Mouse (Mus musculus) myocyte (in vitro differentiated cells): ENCODE data around the gene Actl7b.

ENCODE experiments used
- CEBPB ChIP-seq: IDR thresholded peaks from 2 replicates; pipeline ENCODE4 v1.6.1; 2011; ENCODE audit warnings: mild to moderate bottlenecking, moderate library complexity; ENCODE audit not compliant: poor library complexity, insufficient read depth, severe bottlenecking
- E2F4 ChIP-seq: IDR thresholded peaks from one replicate; pipeline ENCODE4 v1.6.1; 2011; ENCODE audit warnings: mild to moderate bottlenecking, control low read depth, moderate library complexity; ENCODE audit not compliant: insufficient read depth
- MYOD1 ChIP-seq, 3 experiments: IDR thresholded peaks; one replicate each; pipeline ENCODE4 v1.6.1; 2011; ENCODE audit warnings: control low read depth in 2 of 3, low read depth in 2 of 3, mild to moderate bottlenecking in 2 of 3, moderate library complexity in 1 of 3; ENCODE audit not compliant: insufficient read length in 2 of 3, control insufficient read depth in 1 of 3
- POLR2A ChIP-seq: IDR thresholded peaks from one replicate; pipeline ENCODE4 v1.6.1; 2011; ENCODE audit warnings: low read depth, mild to moderate bottlenecking, control low read depth, moderate library complexity; ENCODE audit not compliant: insufficient read length
- POLR2AphosphoS2 ChIP-seq: IDR thresholded peaks from one replicate; pipeline ENCODE4 v1.6.1; 2011; ENCODE audit warnings: low read depth, control low read depth; ENCODE audit not compliant: insufficient read length
- TCF12 ChIP-seq: IDR thresholded peaks from one replicate; pipeline ENCODE4 v1.6.1; 2011; ENCODE audit warnings: mild to moderate bottlenecking, control low read depth; ENCODE audit not compliant: poor library complexity, insufficient read depth, severe bottlenecking
- USF1 ChIP-seq: IDR thresholded peaks from one replicate; pipeline ENCODE4 v1.6.1; 2011; ENCODE audit warnings: low read depth, mild to moderate bottlenecking, control low read depth, moderate library complexity

DNA sequence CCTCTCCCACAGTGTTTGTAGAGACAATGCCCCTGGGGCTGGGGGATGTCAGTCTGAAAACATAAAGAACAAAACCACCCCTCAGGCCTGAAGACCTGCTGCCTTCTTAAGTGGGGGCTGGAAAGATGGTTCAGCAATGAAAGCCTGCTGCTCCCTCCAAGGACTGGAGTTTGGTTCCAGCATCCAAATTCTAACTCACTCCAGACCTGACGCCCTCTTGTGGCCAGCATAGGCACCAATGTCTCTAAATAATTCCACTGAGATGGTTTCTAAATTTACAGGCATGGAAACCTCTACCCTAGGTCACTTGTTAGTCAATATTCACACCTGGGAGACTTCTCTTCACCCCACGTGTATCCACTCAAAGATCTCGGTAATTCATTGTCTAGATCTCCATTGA lies 19.8 kb downstream of the Actl7b start:
- TF ChIP-seq USF1 (no peak), E2F4 (no peak), TCF12 (no peak), POLR2A (no peak), MYOD1 (IDR thresholded peaks at IDR 0.05; ENCODE audit: control insufficient read depth in 1 of 3, insufficient read length in 2 of 3, low read depth in 2 of 3) (no peak), POLR2AphosphoS2 (no peak), CEBPB (no peak)
